Comparison of ENCODE assay signal across 32 mouse cellular contexts in the genomic region with DNA sequence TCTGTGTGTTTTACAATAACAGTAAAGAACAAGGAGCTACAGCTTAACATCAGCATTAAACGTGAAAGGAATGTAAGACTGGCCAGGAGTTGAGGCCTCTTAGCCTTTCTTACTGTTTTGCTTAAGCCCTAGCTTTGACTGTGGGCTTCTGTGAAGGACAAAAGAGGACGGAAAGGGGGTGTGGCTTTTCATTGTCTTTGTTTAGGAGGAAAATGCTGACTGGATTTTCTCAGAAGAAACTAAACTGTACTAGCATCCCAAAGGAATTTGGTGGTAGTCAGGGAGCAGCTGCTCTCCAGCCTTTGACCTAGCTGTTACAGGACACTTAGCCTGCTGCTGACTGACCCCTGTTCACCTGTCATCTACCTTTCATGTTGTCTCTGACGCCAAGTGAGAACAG. TPM values are rescaled to one million over a fixed set of nuclear protein-coding genes. Genes with fewer than 3 reads are reported as not detected.
DNase-seq lines count a peak whose midpoint lies in the region; ATAC-seq and TF ChIP-seq lines count a peak whose summit lies in the region.
"Had no signal": no experiment of that assay in that cellular context is flagged by ENCODE, and none has a peak within 500 bp of the region (broad histone marks: within the 10 kb centered on the region; RNA-seq: fewer than 3 reads in every experiment).

No protein-coding gene starts in this region.

- no peak overlapping the region for H3K4me2 ChIP-seq in embryonic facial prominence, embryonic 14.5 days (ENCODE audit: low read depth, low read length)
- no peak overlapping the region for H3K4me2 ChIP-seq in hindbrain, embryonic 12.5 days (replicated peaks)
- H3K4me2 ChIP-seq: embryonic facial prominence, embryonic 12.5 days; embryonic facial prominence, embryonic 15.5 days; forebrain, embryonic 12.5 days had no signal

- no peak overlapping the region for H3K4me3 ChIP-seq in embryonic facial prominence, embryonic 14.5 days (ENCODE audit: low read depth, low read length)
- no peak overlapping the region for H3K4me3 ChIP-seq in embryonic facial prominence, embryonic 10.5 days
- no peak overlapping the region for H3K4me3 ChIP-seq in kidney, adult 2 months (ENCODE audit: insufficient read depth, low read depth, low read length)
- no peak overlapping the region for H3K4me3 ChIP-seq in hindbrain, embryonic 12.5 days
- no peak overlapping the region for H3K4me3 ChIP-seq in hindbrain, embryonic 10.5 days
- H3K4me3 ChIP-seq: embryonic facial prominence, embryonic 12.5 days; embryonic facial prominence, embryonic 15.5 days; erythroblast, embryonic 14.5 days; forebrain, embryonic 10.5 days; forebrain, embryonic 12.5 days had no signal

- peaks cover 7% of the 10 kb centered on the region for H3K4me1 ChIP-seq in embryonic facial prominence, embryonic 14.5 days (ENCODE audit: control insufficient read depth, insufficient read depth, low read length)
- H3K4me1 ChIP-seq in embryonic facial prominence, embryonic 10.5 days: peaks cover 8% of the 10 kb centered on the region
- peaks cover 7% of the 10 kb centered on the region for H3K4me1 ChIP-seq in kidney, adult 2 months (ENCODE audit: control insufficient read depth, insufficient read depth, low read length)
- H3K4me1 ChIP-seq in hindbrain, embryonic 12.5 days: peaks cover 13% of the 10 kb centered on the region
- peaks cover 11% of the 10 kb centered on the region for H3K4me1 ChIP-seq in hindbrain, embryonic 10.5 days (replicated peaks)

- WGBS in embryonic facial prominence, embryonic 14.5 days: 71% methylated on average over 3 of the region's 3 CpGs
- WGBS in embryonic facial prominence, embryonic 10.5 days: 47% methylated on average over 3 of the region's 3 CpGs
- WGBS in kidney, adult 2 months: 45% methylated on average over 3 of the region's 3 CpGs
- WGBS in hindbrain, embryonic 12.5 days: 57% methylated on average over 3 of the region's 3 CpGs
- WGBS in hindbrain, embryonic 10.5 days: 56% methylated on average over 3 of the region's 3 CpGs

- no peak for DNase-seq in embryonic facial prominence, embryonic 14.5 days (ENCODE audit: low spot score)
- no peak for DNase-seq in embryonic facial prominence, embryonic 10.5 days (ENCODE audit: low spot score)
- DNase-seq in kidney, adult 2 months: peak; percentile 26
- no peak for DNase-seq in kidney, adult 8-10 months
- DNase-seq in R1 (ENCODE audit: low read depth, low spot score): peak; percentile 85
- DNase-seq in hindbrain, embryonic 10.5 days (ENCODE audit: low spot score): no peak
- DNase-seq: adrenal gland, adult 2 months; adrenal gland, postnatal 10 days; adrenal gland, postnatal 25 days; B cell, adult 2 months; cerebellum, adult 11 months; cerebellum, adult 18-20 months; cerebellum, adult 8-10 months; cerebellum, adult 9-11 months; cerebellum, postnatal 14 days; cerebellum, postnatal 36 days; embryo, embryonic 11 days had no signal

- no peak for TF ChIP-seq POLR2A in kidney, adult 2 months (IDR thresholded peaks at IDR 0.05; ENCODE audit: low read depth, low read length)

- ATAC-seq in embryonic facial prominence, embryonic 14.5 days (ENCODE audit: low read depth): no peak
- ATAC-seq in hindbrain, embryonic 12.5 days (ENCODE audit: low FRiP score): no peak
- ATAC-seq: activated CD4-positive, CD25-positive, alpha-beta regulatory T cell, adult 4 months; CD4-positive, CD25-positive, alpha-beta regulatory T cell, adult 4 months; forebrain, embryonic 14.5 days; forebrain, embryonic 16.5 days; Patski had no signal

- H3K27ac ChIP-seq in embryonic facial prominence, embryonic 14.5 days (replicated peaks; ENCODE audit: low read depth, low read length): no peak overlapping the region
- no peak overlapping the region for H3K27ac ChIP-seq in embryonic facial prominence, embryonic 10.5 days (replicated peaks)
- H3K27ac ChIP-seq in kidney, adult 2 months (ENCODE audit: insufficient read depth, low read depth, low read length): no peak overlapping the region
- no peak overlapping the region for H3K27ac ChIP-seq in hindbrain, embryonic 12.5 days
- no peak overlapping the region for H3K27ac ChIP-seq in hindbrain, embryonic 10.5 days
- H3K27ac ChIP-seq: embryonic facial prominence, embryonic 12.5 days; embryonic facial prominence, embryonic 15.5 days; forebrain, embryonic 10.5 days; forebrain, embryonic 12.5 days had no signal

- peaks cover 66% of the 10 kb centered on the region for H3K36me3 ChIP-seq in embryonic facial prominence, embryonic 14.5 days (ENCODE audit: control insufficient read depth, insufficient read depth, low read length)
- peaks cover 71% of the 10 kb centered on the region for H3K36me3 ChIP-seq in embryonic facial prominence, embryonic 10.5 days (replicated peaks)
- peaks cover 8% of the 10 kb centered on the region for H3K36me3 ChIP-seq in kidney, adult 2 months (ENCODE audit: control insufficient read depth, insufficient read depth, low read length)
- H3K36me3 ChIP-seq in hindbrain, embryonic 12.5 days: peaks cover 46% of the 10 kb centered on the region
- peaks cover 70% of the 10 kb centered on the region for H3K36me3 ChIP-seq in hindbrain, embryonic 10.5 days

- no peaks in the 10 kb centered on the region for H3K9me3 ChIP-seq in embryonic facial prominence, embryonic 14.5 days (ENCODE audit: control insufficient read depth, low read length)
- H3K9me3 ChIP-seq in embryonic facial prominence, embryonic 10.5 days: no peaks in the 10 kb centered on the region
- H3K9me3 ChIP-seq in hindbrain, embryonic 12.5 days (replicated peaks): no peaks in the 10 kb centered on the region
- no peaks in the 10 kb centered on the region for H3K9me3 ChIP-seq in hindbrain, embryonic 10.5 days
- H3K9me3 ChIP-seq: embryonic facial prominence, embryonic 12.5 days; embryonic facial prominence, embryonic 15.5 days; forebrain, embryonic 10.5 days; forebrain, embryonic 12.5 days; G1E had no signal

- 0 out of 2 replicates have a peak overlapping the region, but pooled peaks have one; percentile 8 for H3K9ac ChIP-seq in embryonic facial prominence, embryonic 14.5 days (ENCODE audit: low read depth, low read length)
- no peak overlapping the region for H3K9ac ChIP-seq in hindbrain, embryonic 12.5 days
- H3K9ac ChIP-seq: embryonic facial prominence, embryonic 12.5 days; embryonic facial prominence, embryonic 15.5 days; forebrain, embryonic 12.5 days had no signal

- H3K27me3 ChIP-seq in embryonic facial prominence, embryonic 14.5 days (replicated peaks; ENCODE audit: control insufficient read depth, insufficient read depth, low read length): no peaks in the 10 kb centered on the region
- no peaks in the 10 kb centered on the region for H3K27me3 ChIP-seq in embryonic facial prominence, embryonic 10.5 days (replicated peaks; ENCODE audit: low read depth, poor library complexity, severe bottlenecking)
- H3K27me3 ChIP-seq in kidney, adult 2 months (replicated peaks; ENCODE audit: control insufficient read depth, insufficient read depth, low read length): no peaks in the 10 kb centered on the region
- no peaks in the 10 kb centered on the region for H3K27me3 ChIP-seq in hindbrain, embryonic 12.5 days
- no peaks in the 10 kb centered on the region for H3K27me3 ChIP-seq in hindbrain, embryonic 10.5 days (ENCODE audit: insufficient read depth, poor library complexity, severe bottlenecking)
- H3K27me3 ChIP-seq: CH12.LX; embryonic facial prominence, embryonic 12.5 days; embryonic facial prominence, embryonic 15.5 days; forebrain, embryonic 12.5 days; Patski had no signal

- no peak for TF ChIP-seq CTCF in kidney, adult 2 months (conservative IDR thresholded peaks at IDR 0.05; ENCODE audit: insufficient read depth, insufficient read length, low read depth, low read length)

RNA-seq across cellular contexts. Expression of a gene that starts 4.4 kb away (rescaled TPM):
- 200 and 220 TPM in 2 replicates for polyA plus RNA-seq in embryonic facial prominence, embryonic 14.5 days (2014; fragmentation: Nextera tagmentation; extraction: Ambion mirVana)
- polyA plus RNA-seq in embryonic facial prominence, embryonic 10.5 days (2016; fragmentation: Nextera tagmentation; extraction: Ambion mirVana): 307 and 312 TPM in 2 replicates
- 77.7 and 88.1 TPM in 2 replicates for polyA plus RNA-seq in kidney, adult 2 months (2012; rRNA removed)
- 258 and 282 TPM in 2 replicates for polyA plus RNA-seq in hindbrain, embryonic 12.5 days (2016; fragmentation: Nextera tagmentation; extraction: Ambion mirVana)
- polyA plus RNA-seq in hindbrain, embryonic 10.5 days (2016; fragmentation: Nextera tagmentation; extraction: Ambion mirVana): 271 and 284 TPM in 2 replicates

RNA-seq across cellular contexts. Expression of a gene that starts 22.4 kb away (rescaled TPM):
- not detected in 2 replicates for polyA plus RNA-seq in embryonic facial prominence, embryonic 14.5 days (2014; fragmentation: Nextera tagmentation; extraction: Ambion mirVana)
- polyA plus RNA-seq in embryonic facial prominence, embryonic 10.5 days (2016; fragmentation: Nextera tagmentation; extraction: Ambion mirVana): not detected in 2 replicates
- not detected in 2 replicates for polyA plus RNA-seq in kidney, adult 2 months (2012; rRNA removed)
- not detected in 2 replicates for polyA plus RNA-seq in hindbrain, embryonic 12.5 days (2016; fragmentation: Nextera tagmentation; extraction: Ambion mirVana)
- not detected in 2 replicates for polyA plus RNA-seq in hindbrain, embryonic 10.5 days (2016; fragmentation: Nextera tagmentation; extraction: Ambion mirVana)
- polyA plus RNA-seq: activated CD4-positive, CD25-positive, alpha-beta regulatory T cell, adult 4 months; adrenal gland, adult 2 months; brain, embryonic 14.5 days; CD4-positive, CD25-positive, alpha-beta regulatory T cell, adult 4 months; embryonic facial prominence, embryonic 12.5 days; embryonic facial prominence, embryonic 15.5 days; erythroblast, embryonic 14.5 days; forebrain, embryonic 10.5 days; forebrain, embryonic 12.5 days; forebrain, embryonic 14.5 days; forebrain, embryonic 16.5 days; frontal cortex, adult 2 months; G1E; Patski had no signal

RNA-seq across cellular contexts. Expression of a gene that starts 43.9 kb away (rescaled TPM):
- polyA plus RNA-seq in embryonic facial prominence, embryonic 14.5 days (2014; fragmentation: Nextera tagmentation; extraction: Ambion mirVana): 630 and 649 TPM in 2 replicates
- polyA plus RNA-seq in embryonic facial prominence, embryonic 10.5 days (2016; fragmentation: Nextera tagmentation; extraction: Ambion mirVana): 585 and 615 TPM in 2 replicates
- 76.7 and 97.9 TPM in 2 replicates for polyA plus RNA-seq in kidney, adult 2 months (2012; rRNA removed)
- polyA plus RNA-seq in hindbrain, embryonic 12.5 days (2016; fragmentation: Nextera tagmentation; extraction: Ambion mirVana): 534 and 556 TPM in 2 replicates
- 600 and 645 TPM in 2 replicates for polyA plus RNA-seq in hindbrain, embryonic 10.5 days (2016; fragmentation: Nextera tagmentation; extraction: Ambion mirVana)

Comparison
In these comparisons a context has a peak if more than half of its experiments do, and no peak if none do; other contexts are left out.
1. DNase-seq: peak in kidney, adult 2 months (single experiment) and R1 (single experiment); none in embryonic facial prominence, embryonic 14.5 days (single experiment), embryonic facial prominence, embryonic 10.5 days (single experiment), kidney, adult 8-10 months (0 of 2) and hindbrain, embryonic 10.5 days (single experiment).